Mouse (Mus musculus) layer of hippocampus, postnatal 10 days (tissue): ENCODE results near the gene Clec12a. TPM values are rescaled to one million over a fixed set of nuclear protein-coding genes. Genes with fewer than 3 reads are reported as not detected.
A peak's percentile ranks its signal among the peaks of the same experiment; 100 is the strongest.
"Not testable (repeated sequence)": the region's sequence is repeated elsewhere in the genome, so short reads cannot be mapped to it uniquely, and the experiment has no call there.

Experiments
- DNase-seq, 2 experiments: peaks; one replicate each; pipeline ENCODE4 v3.0.0; 2021; ENCODE audit warnings: low spot score in 2 of 2
- long read RNA-seq: library from polyadenylated mRNA; stranded (forward); transcript quantifications from one replicate; pipeline ENCODE4 v2.0.0, GENCODE M21; 2023
- total RNA-seq, 2 experiments: library from RNA; stranded (reverse); gene quantifications; 2 replicates each; pipeline ENCODE4 v1.2.3; 2021

Gene Clec12a
- not detected for total RNA-seq
- long read RNA-seq, partial matches to known transcripts: 0 of 1 reads
- long read RNA-seq, other reads (novel, unspliced or antisense): 0 of 1 reads

GRCm38 (mm10) chr6:129342391-129342790 lies at the start of gene Clec12a:
TSS of gene Clec12a (plus strand) at chr6:129342691.
- not testable (repeated sequence) for DNase-seq

GRCm38 (mm10) chr6:129304180-129304579 lies 38.3 kb upstream of the Clec12a start:
- no peak for DNase-seq

- no peak for DNase-seq
Measured at GRCm38 (mm10) chr6:129312499-129312898, 30.0 kb upstream of the Clec12a start.

GRCm38 (mm10) chr6:129314655-129315168 lies 27.8 kb upstream of the Clec12a start:
- DNase-seq: no peak

- DNase-seq: no peak
Measured at GRCm38 (mm10) chr6:129315698-129316097, 26.8 kb upstream of the Clec12a start.

GRCm38 (mm10) chr6:129316463-129316862 lies 26.0 kb upstream of the Clec12a start:
- DNase-seq: no peak

- no peak for DNase-seq
Measured at GRCm38 (mm10) chr6:129318395-129318794, 24.1 kb upstream of the Clec12a start.

GRCm38 (mm10) chr6:129319331-129319730 lies 23.2 kb upstream of the Clec12a start:
- DNase-seq: no peak

GRCm38 (mm10) chr6:129326016-129326415 lies 16.5 kb upstream of the Clec12a start:
- DNase-seq: no peak

GRCm38 (mm10) chr6:129326568-129327150 lies 15.8 kb upstream of the Clec12a start:
- no peak for DNase-seq

GRCm38 (mm10) chr6:129331610-129332009 lies 10.9 kb upstream of the Clec12a start, which contains the start of gene 4922502D21Rik:
TSS of gene 4922502D21Rik (minus strand) at chr6:129331796.
- DNase-seq: no peak

GRCm38 (mm10) chr6:129333674-129334078 lies 8.8 kb upstream of the Clec12a start:
- DNase-seq: peak; percentile 47 to 63

- DNase-seq: no peak
Measured at GRCm38 (mm10) chr6:129337751-129338150, 4.7 kb upstream of the Clec12a start.

GRCm38 (mm10) chr6:129344408-129344807 lies 1.9 kb downstream of the Clec12a start:
- no peak for DNase-seq

- no peak for DNase-seq
Measured at GRCm38 (mm10) chr6:129349524-129350352, 7.2 kb downstream of the Clec12a start.

GRCm38 (mm10) chr6:129351091-129351490 lies 8.6 kb downstream of the Clec12a start:
- DNase-seq: no peak

GRCm38 (mm10) chr6:129355774-129356173 lies 13.3 kb downstream of the Clec12a start:
- no peak for DNase-seq

GRCm38 (mm10) chr6:129356430-129356829 lies 13.9 kb downstream of the Clec12a start:
- DNase-seq: no peak

- no peak for DNase-seq
Measured at GRCm38 (mm10) chr6:129359515-129359914, 17.0 kb downstream of the Clec12a start.

GRCm38 (mm10) chr6:129363942-129364341 lies 21.5 kb downstream of the Clec12a start:
- DNase-seq: no peak

- peak; percentile 48 to 57 for DNase-seq
Measured at GRCm38 (mm10) chr6:129365959-129366359, 23.5 kb downstream of the Clec12a start.
